Mouse (Mus musculus) kidney, postnatal 4 days (tissue): ENCODE results near the gene Kazald1.
"Not testable (repeated sequence)": the region's sequence is repeated elsewhere in the genome, so short reads cannot be mapped to it uniquely, and the experiment has no call there.

ENCODE experiments used
- DNase-seq, 2 experiments: peaks; one replicate each; pipeline ENCODE4 v3.0.0; 2021; ENCODE audit warnings: mixed read lengths in 2 of 2

Kazald1 gene

DNA sequence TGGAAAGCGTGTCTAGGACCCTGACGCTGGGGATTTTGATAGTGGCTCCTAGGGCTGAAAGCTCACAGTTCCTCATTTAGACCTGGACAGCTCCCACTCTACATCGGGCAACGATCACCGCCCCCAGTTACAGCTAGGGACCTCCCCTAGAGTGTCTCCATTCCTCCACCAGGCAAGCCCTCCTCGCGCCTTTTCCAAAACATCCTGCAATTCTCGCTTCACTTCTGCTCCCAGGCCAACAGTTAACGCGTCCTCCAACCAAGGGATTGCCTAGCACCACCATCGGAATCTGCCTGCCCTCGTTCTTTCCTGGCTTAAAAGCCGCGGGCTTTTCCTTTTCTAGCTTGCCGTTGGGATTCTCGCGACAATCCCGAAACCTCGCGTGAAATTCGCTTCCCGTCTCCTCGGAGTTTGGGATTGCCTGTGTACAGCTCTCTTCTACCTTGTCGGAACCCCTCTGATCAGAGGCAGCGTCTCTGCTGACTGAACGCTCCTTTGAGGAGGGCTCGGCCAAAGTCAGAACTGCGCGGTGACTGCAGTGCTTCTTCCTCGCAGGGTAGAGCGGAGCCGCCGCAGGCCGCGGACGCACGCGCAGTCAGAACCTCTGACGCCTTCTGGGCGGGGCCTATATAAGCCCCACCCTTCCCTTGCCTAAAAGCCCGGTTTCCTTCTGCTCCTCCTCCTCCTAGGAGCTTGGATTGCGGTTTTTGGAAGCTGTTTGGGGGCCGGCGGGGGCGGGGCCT, at the start of gene Kazald1:
Gene Kazald1 (plus strand): TSS at position 662 of the 743 bp plus-strand sequence.
- peak; percentile 96 to 97 for DNase-seq

DNA sequence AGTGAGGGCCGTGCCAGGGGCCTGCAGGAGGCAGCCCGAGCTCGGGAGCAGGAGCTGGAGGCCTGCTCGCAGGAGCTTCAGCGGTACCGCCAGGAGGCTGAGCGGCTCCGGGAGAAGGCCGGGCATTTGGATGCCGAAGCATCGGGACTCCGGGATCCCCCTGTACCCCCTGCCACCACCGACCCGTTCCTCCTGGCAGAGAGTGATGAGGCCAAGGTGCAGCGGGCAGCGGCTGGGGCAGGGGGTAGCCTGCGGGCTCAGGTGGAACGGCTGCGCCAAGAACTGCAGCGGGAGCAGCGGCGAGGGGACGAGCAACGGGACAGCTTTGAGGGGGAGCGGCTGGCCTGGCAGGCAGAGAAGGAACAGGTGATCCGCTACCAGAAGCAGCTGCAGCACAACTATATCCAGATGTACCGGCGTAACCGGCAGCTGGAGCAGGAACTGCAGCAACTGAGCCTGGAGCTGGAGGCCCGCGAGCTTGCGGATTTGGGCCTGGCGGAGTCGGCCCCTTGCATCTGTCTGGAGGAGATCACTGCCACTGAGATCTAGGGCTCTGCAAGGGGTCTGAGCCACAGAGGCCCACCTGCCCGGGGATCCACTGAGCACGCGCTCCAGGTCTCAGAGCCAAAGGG, 49.0 kb upstream of the Kazald1 start:
- no peak for DNase-seq

DNA sequence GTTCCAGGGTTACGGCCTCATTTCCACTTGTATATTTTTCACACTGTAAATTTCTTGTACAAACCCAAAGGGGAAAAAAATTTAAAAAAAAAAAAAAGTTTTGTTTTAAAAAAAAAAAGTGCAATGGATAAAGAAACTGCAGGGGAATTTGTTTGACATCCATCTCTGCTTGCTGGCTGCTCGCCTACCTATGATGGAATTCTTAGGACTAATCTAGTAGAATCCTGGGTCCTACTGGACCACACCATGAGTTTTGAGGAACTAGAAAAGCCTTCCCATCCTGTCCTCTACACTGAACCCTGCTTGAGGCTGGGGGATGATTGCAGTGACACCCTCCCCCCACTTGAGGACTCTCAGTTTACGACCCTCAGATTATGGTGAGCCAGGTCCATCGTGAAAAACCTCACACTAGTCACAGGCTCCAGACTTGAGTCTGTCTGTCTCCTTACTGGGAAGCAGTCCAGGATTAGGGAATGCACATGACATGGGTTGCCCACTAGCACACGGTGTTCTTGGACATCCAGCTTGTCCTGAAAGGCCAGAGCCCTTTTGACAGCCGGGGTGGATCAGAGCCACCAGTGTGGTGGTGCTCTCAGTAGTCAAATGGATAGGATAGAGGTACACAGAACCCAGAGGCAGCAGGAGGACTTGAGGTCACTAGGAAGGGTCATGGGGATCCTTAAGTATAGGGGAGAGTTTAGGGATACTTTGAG, 47.9 kb upstream of the Kazald1 start:
- no peak for DNase-seq

DNA sequence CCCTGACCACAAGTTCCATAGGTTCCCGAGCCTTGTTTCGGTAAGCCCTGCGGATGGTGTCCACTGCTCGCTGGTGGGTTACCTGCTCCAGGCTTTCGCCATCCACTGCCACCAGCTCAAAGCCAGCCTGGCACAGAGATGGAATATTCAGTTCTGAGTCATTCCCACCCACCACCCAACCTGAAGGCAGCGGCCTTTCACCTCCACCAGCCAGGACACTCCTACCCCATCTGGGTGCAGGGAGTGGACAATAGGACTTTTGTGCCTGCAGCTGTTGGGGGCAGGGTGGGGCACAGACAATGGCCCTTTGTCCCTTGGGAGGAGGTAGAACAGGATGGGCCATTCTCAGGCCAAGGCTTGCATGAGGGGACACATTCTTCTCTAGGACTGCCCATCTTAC, 47.2 kb upstream of the Kazald1 start:
- DNase-seq = no peak

DNA sequence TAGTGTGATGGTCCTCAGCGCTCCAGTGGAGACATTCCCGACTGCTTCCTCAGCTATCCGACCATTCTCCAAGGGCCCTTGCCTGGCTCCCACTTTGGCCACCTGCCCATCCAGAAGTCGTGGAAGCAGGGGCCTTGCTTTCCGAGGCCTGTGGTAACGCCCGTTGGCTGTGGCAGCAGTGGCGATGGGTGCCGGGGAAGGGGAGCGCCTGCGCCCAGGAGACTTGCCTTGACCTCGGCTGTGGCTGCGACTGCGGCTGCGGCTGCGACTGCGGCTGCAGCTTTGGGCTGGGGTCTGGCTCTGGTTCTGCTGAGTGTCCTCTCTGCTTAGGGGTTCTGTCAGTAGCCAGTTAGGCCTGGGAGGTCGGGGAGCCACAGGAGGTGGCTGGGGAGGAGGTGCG, 46.3 kb upstream of the Kazald1 start:
- DNase-seq = no peak

DNA sequence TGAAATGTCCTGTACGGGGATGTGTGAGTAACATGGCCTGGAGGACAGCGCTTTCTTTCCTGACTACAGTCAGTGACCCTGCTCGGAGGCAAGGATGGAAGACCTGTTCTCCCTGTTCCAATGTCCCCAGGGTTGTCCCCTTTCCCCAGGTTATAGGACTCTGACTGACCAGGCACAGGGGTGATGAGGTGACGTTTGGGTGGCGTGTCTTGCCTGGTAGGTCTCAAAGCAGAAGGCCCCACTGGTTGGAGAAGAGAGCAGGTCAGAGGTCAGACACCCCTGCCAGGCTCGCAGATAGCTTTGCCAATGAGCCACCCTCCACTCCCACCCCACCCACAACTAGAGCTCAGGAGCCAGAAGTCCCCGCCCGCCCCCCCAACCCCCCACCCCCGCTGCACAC, 45.5 kb upstream of the Kazald1 start:
- DNase-seq = no peak

DNA sequence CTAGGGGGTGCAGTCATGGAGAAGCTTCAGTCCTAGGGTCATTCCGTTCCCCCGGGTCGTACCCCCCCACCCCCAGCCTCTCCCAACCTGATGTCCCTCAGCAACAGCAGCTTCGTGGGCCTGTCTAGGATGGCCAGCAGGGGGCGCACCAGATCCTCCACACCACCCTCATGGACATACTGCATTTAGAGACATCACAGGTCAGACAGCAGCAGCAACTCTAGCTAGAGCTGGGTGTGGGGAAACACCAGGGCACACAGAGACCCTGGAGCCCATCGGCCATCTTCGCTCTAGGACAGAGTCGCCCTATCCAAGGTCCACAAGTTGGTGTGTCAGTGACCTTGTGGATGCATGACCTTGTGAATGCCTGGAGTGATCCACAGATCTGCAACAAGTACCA, 44.9 kb upstream of the Kazald1 start:
- peak; percentile 84 to 87 for DNase-seq

DNA sequence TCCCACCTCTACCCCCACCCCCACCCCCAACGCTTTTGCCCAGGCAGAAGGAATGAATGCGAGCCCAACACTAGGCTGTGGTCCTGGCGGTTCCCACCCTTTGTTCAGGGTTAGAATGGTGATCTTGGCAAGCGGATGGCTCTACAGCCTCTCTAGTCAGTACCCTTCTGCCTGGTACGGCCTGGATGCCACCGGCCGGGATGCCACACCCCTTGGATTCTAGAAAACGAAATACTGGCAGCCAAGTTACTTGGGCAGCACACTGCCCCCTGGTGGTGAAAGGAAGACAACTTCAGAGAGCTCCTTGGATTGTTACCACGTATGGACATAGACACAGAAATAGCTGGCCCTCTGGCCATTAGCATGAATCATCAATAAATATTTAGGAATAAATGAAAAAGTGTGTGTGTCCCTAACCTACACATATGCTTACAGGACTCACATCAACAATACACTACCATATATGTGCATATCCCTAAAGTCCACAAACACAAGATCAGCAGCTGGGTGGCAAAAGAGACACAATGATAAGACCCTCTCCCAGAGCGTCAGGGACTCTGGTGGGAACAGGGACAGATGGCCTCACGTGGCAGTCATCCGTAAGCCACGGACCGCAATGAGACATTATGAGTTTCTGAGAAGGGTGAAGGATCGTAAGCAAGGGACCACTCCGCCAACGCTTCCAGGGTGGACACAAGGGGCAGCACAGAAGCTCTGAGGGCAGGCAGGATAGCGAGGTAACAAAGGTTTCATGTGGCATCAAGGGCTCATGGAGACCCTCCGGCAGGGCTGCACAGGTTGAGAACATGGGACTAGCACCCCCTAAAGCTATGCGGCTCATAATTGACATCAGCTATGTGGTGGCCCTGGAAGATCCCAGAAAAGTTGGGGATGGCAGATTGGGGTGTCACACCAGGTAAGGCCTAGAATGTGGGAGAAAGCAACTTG, 44.0 kb upstream of the Kazald1 start:
- peak; percentile 84 to 90 for DNase-seq

DNA sequence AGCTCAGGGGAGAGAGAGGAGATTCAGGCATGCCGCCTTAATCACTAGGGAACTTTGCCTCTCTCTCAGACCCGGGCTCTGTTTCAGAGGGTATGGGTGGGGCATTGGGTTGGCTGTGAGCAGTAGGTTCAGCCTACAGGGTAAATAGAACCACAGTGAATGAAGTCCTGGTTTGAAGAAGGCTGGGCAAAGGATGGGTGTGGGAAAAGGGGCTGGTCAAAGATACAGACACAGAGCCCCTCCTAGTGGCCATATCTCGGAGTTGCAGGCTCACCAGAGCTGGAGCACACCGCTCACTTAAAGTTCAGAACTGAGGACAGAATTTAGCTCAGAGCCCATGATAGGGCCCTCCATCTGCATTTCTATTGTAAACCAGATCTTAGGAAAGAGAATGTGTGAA, 43.3 kb upstream of the Kazald1 start:
- peak; percentile 88 to 91 for DNase-seq

DNA sequence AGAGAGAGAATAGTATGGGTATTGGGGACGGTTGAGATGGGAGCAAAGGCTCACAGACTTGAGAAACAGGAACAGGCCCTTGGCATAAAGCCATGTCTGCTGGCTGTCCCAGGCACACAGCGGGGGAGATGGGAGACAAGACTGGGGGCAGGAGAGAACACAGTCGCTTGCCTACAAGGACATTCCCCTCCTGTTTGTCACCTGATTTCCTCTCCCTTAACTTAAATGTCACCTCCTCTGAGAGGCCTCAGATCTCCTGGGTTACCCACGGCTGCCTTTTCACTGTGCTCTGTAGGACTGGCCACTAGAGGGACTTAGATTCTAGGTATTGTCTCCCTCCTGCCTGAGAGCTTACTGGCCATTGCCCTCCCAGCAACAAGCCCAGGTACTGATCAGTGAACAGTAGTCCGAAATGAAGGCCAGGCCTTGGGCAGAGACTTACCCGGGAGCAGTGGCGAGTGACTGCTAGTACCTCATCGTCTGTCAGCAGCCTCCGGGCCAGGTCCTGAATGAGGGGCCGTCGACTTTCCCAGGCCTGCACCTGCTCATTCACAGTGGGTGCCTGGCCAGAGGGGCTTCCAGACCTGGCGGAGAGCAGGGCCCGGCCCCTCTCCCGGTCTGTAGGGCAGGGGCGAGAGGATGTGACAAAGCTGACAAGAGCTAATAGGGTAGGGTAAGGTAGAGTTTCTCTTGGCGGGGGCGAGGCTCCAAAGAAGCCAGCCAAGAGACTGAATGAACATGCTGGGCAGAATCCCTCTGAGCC, 42.3 kb upstream of the Kazald1 start:
- DNase-seq = peak in 1 of 2 experiments; percentile 53

DNA sequence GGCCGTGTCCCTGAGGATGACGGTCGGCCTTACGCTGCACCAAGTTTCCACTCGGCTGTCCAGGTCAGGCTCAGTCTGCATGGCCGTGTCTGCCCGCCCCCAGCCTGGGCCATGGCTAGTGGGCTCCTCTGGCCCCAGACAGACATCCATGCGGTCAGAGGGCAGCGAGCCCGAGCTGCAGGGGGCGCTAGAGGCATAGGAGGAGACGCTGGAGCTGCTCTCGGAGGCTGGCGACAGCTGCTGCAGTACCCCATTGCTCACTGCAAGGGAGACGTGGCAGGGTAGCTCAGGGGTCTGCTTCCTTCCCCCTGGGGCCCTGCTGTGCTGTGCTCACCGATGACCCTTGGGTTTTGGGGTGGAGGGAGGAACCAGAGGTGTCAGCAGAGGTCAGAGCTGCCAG, 38.2 kb upstream of the Kazald1 start:
- DNase-seq = peak; percentile 80 to 82

DNA sequence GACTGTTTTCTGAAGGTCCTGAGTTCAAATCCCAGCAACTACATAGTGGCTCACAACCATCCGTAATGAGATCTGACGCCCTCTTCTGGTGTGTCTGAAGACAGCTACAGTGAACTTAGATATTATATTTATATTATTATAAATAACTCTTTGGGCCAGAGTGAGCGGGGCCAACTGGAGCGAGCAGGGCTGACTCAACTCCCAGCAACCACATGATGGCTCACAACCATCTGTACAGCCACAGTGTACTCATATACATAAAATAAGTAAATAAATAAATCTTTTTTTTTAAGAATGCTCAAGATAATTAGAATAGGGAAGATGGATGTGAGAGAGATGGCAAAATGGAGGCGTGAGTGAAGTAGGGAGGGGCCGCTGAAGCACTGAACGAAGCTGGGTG, 36.8 kb upstream of the Kazald1 start:
- DNase-seq = not testable (repeated sequence)

DNA sequence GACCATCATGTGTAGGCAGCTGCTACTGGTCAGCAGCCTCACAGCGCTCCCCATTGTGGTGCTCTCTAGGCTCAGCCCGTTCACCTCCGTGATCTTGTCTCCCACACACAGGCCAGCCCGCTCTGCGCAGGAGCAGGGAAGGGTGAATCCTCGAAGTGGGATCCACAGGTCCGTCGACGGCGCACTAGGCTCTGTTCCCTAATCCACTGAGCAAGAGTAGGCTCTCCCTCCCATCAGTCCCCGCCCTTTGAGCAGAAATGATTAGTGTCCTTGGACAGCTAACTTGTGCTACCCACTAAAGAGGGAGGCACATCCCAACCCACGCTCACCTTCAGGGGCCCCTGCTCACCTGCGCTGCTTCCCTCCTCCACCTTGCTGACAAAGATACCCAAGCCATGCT, 34.8 kb upstream of the Kazald1 start:
- no peak for DNase-seq

DNA sequence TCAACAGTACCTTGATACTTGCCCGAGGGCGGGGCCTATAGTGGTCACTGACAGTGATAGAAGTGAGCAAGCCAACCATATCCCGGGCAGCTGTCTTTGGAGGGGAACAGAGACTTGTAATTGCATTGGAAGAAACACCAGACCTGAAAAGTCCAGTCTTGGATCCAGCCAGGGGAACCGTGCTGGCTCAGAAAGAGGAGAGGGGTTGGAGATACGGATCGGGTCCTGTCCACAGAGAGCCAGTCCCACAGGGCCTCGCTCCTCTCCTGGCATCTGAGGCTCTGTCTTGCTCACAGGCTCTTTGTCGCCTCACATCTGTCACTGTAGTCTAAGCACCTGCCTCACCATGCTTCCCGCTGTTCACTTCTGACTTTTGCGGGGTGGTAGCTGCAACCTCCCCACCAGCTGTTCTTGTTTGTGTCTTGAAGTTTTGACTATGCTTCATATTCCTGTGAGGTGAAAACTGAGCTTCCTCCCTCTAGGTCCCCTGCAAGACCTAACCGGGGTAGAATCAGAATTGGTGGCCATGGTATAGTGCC, 30.6 kb upstream of the Kazald1 start:
- no peak for DNase-seq

DNA sequence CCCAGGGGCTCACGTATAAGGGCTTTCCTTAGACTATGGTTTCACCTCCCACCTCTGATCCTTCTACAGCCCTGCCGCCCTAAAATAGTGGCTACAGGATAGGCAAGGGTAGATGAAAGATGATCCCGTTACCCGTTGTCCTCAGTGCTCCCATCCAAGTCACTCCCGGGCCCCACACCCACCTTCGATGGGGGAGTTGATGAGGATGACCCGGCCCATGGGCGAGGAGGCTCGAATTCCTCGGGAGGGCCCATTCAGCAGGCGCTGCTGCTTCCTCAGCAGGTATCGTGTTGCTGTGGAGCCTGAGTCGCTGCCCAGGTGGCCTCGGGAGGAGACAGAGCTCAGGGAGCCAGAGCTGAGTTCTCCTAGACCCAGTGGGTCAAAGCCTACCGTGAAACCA, 29.8 kb upstream of the Kazald1 start:
- no peak for DNase-seq

DNA sequence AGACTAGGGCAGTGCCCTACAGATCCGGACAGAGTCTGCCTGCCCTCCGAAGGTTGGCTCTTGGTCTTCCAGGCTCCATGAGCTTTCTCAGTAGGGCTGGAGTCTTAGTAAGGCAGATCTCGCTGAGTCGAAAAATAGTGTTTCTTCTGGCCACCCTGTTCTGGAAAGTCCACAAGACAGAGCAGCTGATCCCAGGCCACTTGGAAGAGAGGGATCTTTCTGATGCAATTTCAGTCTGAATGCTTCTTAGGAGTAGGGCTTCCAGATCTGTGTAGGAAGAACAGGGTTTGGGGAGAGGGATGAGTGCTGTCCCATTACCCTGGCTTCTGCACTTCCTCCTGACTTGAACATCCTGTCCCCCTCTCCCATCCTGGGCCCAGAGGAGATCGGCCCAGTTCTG, 29.4 kb upstream of the Kazald1 start, which contains the start of gene Pdzd7:
Gene Pdzd7 (minus strand): TSS at position 67 of the 400 bp plus-strand sequence.
- DNase-seq = no peak

DNA sequence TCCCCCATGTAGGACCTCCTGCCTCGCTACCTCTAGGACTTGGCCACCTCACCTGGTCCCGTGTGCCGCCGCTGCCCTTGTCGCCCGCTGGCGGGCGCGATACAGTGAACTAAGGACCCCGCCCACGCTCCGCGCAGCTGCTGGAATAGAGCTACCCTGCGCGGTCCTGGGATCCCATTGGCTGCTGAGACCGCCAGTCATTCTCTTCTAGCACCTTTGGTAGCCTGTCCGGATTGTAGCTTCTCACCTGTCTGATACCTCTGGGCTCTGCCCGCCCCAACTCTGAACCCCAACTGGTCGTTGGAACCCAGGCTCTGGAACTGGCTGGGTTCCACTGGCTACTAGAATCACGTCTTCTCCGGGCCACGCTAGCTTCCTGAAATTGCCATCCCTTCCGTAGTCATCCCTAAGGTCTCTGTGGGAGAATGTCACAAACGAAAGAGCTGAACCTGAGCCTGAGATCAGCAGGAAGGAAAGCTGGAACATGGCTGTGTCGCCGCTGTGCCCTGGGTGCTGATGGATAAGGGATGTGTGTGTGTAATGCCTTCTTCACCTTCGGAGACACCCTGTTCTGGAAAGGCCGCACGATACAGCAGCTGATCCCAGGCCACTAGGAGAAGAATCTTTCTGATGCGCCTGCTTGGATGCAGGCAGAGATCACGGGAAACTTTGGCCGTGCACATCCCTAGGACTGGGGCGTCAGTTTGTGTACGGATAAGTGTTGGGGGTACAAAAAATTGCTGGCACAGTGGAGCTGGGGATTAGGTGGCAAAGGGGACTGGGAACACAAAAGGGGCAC, 28.3 kb upstream of the Kazald1 start:
- DNase-seq = peak; percentile 90 to 94

DNA sequence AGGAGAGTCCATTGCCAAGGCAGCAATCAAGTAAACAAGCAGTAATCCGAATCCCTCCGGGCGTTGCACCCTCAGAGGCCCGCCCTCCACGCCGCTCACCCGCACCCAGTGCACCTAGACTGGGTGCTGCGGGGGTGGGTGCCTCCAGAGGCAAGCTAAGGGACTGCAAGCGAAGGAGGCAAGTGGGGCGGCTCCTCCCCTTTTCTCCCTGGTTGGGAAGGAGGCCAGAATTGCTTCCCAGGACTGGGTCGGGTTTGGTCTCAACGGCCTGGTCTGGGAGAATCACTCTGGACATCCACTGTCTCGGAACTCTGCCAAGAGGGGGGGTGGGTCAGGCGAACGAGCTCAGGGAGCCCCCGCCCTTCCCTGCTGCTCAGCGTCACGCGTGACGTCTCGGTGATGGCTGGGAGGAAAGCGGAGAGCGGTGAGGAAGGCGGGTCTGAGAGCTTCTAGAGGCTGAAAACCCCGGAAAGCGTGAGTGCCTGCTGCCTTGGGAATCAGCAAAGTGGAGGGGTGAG, 27.6 kb upstream of the Kazald1 start, which contains the start of gene Sfxn3:
Gene Sfxn3 (plus strand): TSS at position 87 of the 518 bp plus-strand sequence.
- DNase-seq = peak; percentile 96 to 97

DNA sequence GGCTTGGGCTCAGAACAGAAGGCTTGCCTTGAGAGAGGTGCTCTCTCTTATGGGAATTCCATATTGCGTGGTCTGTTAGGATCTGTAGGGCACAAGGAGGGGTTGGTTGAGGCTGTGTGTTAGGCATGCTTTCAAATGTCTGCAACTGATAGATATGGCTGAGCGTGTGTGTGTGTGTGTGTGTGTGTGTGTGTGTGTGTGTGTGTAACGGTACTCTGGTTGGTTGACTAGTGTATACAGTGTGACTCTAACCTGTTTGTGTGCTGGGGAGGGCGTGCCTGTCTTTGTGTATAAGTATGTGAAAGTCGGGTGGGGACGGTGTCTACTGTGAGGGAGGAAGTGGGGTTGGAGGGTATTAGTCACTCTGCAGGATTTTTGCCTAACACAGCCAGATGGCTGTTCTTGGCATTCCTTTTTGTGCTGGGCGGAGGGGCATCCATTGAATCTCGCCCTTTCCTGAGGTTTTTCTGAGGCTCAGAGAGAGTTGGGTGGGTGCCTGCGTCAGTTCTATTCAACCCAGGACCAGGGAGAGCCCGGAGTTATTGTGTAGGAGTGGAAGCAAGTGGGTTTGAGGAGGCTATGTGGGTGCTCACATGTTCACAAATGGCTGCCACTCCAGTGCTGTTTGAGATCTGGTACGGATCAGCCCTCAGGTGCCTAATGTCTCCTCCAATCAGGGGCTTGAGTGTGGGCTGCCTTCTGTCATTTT, 27.0 kb upstream of the Kazald1 start:
- DNase-seq = peak; percentile 52 to 67
